Mouse (Mus musculus) duodenum, adult 2 months (tissue): Measurements from ENCODE around the gene Olfr1381. TPM values are rescaled to one million over a fixed set of nuclear protein-coding genes. Genes with fewer than 3 reads are reported as not detected.

ENCODE experiments used
- polyA plus RNA-seq: library from polyadenylated mRNA; depleted of rRNA; stranded (reverse); fragments of >200 nt; gene quantifications from 2 replicates; pipeline ENCODE4 v1.2.3, GENCODE M21; 2012; ENCODE audit warnings: low replicate concordance; rRNA removed

The Olfr1381 gene
- polyA plus RNA-seq, result not detected in 2 replicates

DNA sequence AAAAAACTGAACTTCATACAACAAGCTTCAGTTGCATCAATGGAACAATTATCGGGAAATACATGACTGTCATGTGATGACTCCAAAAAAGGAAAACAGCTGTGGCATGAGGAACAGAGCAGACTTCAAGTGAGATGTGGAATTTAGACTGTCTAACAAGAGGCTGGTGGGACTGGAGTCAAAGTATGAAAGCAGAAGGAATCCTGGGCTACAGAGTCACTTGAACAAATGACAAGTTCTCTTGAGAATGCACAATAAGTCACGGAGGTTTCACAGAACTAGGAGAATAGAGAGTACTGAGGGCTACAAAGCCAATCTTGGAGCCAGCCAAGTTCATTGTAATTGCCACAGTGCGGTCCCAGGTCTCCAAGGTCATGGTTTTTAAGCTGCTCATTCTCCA, at the start of gene Olfr1381:
Gene Olfr1381, plus strand, starts transcription at position 301 of the 400 bp plus-strand sequence.

DNA sequence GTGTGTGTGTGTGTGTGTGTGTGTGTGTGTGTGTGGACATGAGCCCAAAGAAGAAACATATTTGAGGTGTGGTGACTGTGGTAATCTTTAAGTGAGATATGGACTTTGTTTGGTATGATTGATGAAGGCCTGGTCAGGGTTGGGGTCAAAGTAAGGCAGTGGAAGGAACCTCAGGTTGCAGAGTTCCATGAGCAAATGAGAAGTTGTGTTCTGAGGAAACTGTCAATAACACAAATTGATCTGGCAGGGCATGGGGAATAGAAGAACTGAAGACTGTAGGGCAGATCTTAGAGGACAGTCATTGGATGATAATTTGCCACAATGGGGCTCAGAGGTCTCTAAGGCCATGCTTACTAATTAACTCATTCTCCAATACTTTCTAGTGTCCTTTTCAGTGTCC, 23.9 kb upstream of the Olfr1381 start, which contains the start of gene Olfr1383:
Gene Olfr1383, plus strand, starts transcription at position 301 of the 400 bp plus-strand sequence.

DNA sequence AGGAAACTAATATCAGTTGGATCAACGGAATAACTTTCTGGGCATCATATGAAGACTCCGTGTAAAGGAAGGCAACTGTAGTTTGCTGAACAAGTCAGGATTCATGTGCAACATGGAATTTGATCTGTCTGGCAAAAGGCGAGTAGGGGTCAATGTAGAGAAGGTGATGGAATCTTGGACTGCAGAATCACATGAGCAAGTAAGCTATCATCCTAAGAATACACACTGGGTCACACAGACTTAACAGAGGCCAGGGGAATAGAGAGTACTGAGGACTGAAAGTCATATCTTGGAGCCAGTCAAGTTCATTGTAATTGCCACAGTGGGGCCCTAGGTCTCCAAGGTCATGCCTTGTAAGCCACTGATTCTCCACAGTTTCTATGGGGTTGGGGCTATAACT, 15.3 kb upstream of the Olfr1381 start, which contains the start of gene Olfr1382:
Gene Olfr1382, plus strand, starts transcription at position 301 of the 400 bp plus-strand sequence.

DNA sequence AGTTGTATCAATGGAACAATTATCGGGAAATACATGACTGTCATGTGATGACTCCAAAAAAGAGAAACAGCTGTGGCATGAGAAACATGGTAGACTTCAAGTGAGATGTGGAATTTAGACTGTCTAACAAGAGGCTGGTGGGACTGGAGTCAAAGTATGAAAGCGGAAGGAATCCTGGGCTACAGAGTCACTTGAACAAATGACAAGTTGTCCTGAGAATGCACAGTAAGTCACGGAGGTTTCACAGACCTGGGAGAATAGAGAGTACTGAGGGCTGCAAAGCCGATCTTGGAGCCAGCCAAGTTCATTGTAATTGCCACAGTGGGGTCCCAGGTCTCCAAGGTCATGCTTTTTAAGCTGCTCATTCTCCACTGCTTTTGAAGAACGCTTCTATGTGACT, 13.3 kb downstream of the Olfr1381 start, which contains the start of gene Olfr1380:
Gene Olfr1380, plus strand, starts transcription at position 301 of the 400 bp plus-strand sequence.

Other genes starting within 250 kb of the Olfr1381 start
- not detected in 2 replicates for gene Olfr10, start 238.7 kb upstream of the Olfr1381 start, polyA plus RNA-seq
- not detected in 2 replicates for gene Olfr1391, start 220.7 kb upstream of the Olfr1381 start, polyA plus RNA-seq
- gene Olfr1390, start 208.3 kb upstream of the Olfr1381 start, polyA plus RNA-seq, result not detected in 2 replicates
- not detected in 2 replicates for gene Olfr1389, start 120.4 kb upstream of the Olfr1381 start, polyA plus RNA-seq
- gene Olfr1388, start 106.8 kb upstream of the Olfr1381 start, polyA plus RNA-seq, result not detected in 2 replicates
- gene Olfr1387, start 88.1 kb upstream of the Olfr1381 start, polyA plus RNA-seq, result not detected in 2 replicates
- not detected in 2 replicates for gene Olfr1386, start 78.4 kb upstream of the Olfr1381 start, polyA plus RNA-seq
- not detected in 2 replicates for gene Olfr1385, start 54.4 kb upstream of the Olfr1381 start, polyA plus RNA-seq
- gene Olfr1384, start 36.7 kb upstream of the Olfr1381 start, polyA plus RNA-seq, result not detected in 2 replicates
- gene Olfr1383, start 23.8 kb upstream of the Olfr1381 start, polyA plus RNA-seq, result not detected in 2 replicates
- gene Olfr1382, start 15.2 kb upstream of the Olfr1381 start, polyA plus RNA-seq, result not detected in 2 replicates
- gene Olfr1380, start 13.4 kb downstream of the Olfr1381 start, polyA plus RNA-seq, result not detected in 2 replicates
- gene Flt4, start 65.8 kb downstream of the Olfr1381 start, polyA plus RNA-seq, result 4.3 and 4.4 TPM in 2 replicates
- 9.7 and 22.7 TPM in 2 replicates for gene Scgb3a1, start 120.2 kb downstream of the Olfr1381 start, polyA plus RNA-seq
- gene Cnot6, start 169.3 kb downstream of the Olfr1381 start, polyA plus RNA-seq, result 1.4 and 1.7 TPM in 2 replicates